Mouse (Mus musculus) small intestine, adult 2 months (tissue): Measurements from ENCODE around the gene Sltm.

Experiments used
- CTCF ChIP-seq: fragments of 200-500 bp; IDR thresholded peaks from 2 replicates; pipeline ENCODE4 v1.5.1; 2012; ENCODE audit warnings: low read depth, mild to moderate bottlenecking, control low read depth, inconsistent platforms, low read length, moderate library complexity, mixed read lengths; ENCODE audit not compliant: insufficient replicate concordance, insufficient read length; ENCODE audit errors: extremely low read depth
- POLR2A ChIP-seq: fragments of 200-500 bp; IDR thresholded peaks from 2 replicates; pipeline ENCODE4 v1.6.1; 2012; ENCODE audit warnings: low read depth, mild to moderate bottlenecking, control low read depth, inconsistent platforms, low read length, moderate library complexity

DNA sequence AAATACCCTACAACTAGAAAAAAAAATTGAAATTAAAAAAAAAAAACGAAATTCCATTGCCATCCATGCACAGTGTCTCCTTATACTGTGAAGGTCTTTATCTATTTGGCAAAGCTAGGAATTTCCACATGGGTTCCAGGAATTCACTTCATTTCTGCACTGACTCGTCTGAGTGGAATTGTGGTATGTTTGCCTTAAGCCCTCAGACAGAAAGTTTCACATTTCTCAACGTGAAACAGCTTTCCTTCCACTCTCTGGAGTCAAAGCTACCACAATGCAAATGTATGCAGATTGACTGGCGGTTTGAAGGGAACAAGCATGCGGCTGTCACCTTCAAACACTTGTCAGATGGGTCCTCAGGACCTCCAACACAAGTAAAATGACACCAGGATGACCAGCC, 89.1 kb downstream of the Sltm start:
- TF ChIP-seq CTCF (no peak), POLR2A (no peak)
